Mouse (Mus musculus) neural tube, embryonic 13.5 days (tissue): Measurements from ENCODE around the gene Marveld3. TPM values are rescaled to one million over a fixed set of nuclear protein-coding genes. Genes with fewer than 3 reads are reported as not detected.

ENCODE experiments used
- ATAC-seq: fragments of 200-750 bp; cut with Nextera tagmentation; 2 replicates; pipeline ENCODE4 v1.8.0; 2017; ENCODE audit warnings: low read depth, mild to moderate bottlenecking, moderate TSS enrichment, moderate library complexity
- H3K27ac ChIP-seq: fragments of 300-500 bp; sonication (generic); replicated peaks from 2 replicates; pipeline ENCODE4 v1.5.1; 2015; ENCODE audit warnings: moderate library complexity, mild to moderate bottlenecking, inconsistent platforms
- H3K27me3 ChIP-seq: fragments of 300-500 bp; sonication (generic); 2 replicates; pipeline ENCODE4 v1.6.1; 2015; ENCODE audit warnings: mild to moderate bottlenecking, inconsistent platforms
- H3K36me3 ChIP-seq: fragments of 300-500 bp; sonication (generic); 2 replicates; pipeline ENCODE4 v1.6.1; 2015; ENCODE audit warnings: mild to moderate bottlenecking, inconsistent platforms
- H3K4me1 ChIP-seq: fragments of 300-500 bp; sonication (generic); replicated peaks from 2 replicates; pipeline ENCODE4 v1.6.1; 2015; ENCODE audit warnings: inconsistent platforms
- H3K4me2 ChIP-seq: fragments of 300-500 bp; sonication (generic); 2 replicates; pipeline ENCODE4 v1.6.1; 2015; ENCODE audit warnings: inconsistent platforms, mild to moderate bottlenecking, moderate library complexity
- H3K4me3 ChIP-seq: fragments of 300-500 bp; sonication (generic); 2 replicates; pipeline ENCODE4 v1.5.1; 2015; ENCODE audit warnings: mild to moderate bottlenecking, inconsistent platforms
- H3K9ac ChIP-seq: fragments of 300-500 bp; sonication (generic); 2 replicates; pipeline ENCODE4 v1.6.1; 2015; ENCODE audit warnings: moderate library complexity, mild to moderate bottlenecking, inconsistent platforms
- H3K9me3 ChIP-seq: fragments of 300-500 bp; sonication (generic); 2 replicates; pipeline ENCODE4 v1.6.1; 2016; ENCODE audit warnings: inconsistent platforms
- WGBS: fragments of 180-500 bp; shearing (Covaris S2); methylation state at CpG from one replicate; pipeline ENCODE4 v1.1.7; 2015; 5-methylcytosine and 5-hydroxymethylcytosine counted together
- polyA plus RNA-seq: library from polyadenylated mRNA; unstranded; fragments of >200 nt; fragmentation: Nextera tagmentation; extraction: Ambion mirVana; gene quantifications from 2 replicates; pipeline ENCODE4 v1.2.1, GENCODE M21; 2015

Gene Marveld3
- polyA plus RNA-seq, 1 experiment from 2014 or later, result 0.74 TPM

GRCm38 (mm10) chr8:109959112-109959511 lies 2.9 kb downstream of the Marveld3 start:
- Histone ChIP-seq H3K27ac (no peak overlapping the region), H3K9me3 (no peaks in the 10 kb centered on the region), H3K36me3 (no peaks in the 10 kb centered on the region), H3K4me1 (peaks cover 36% of the 10 kb centered on the region), H3K4me2 (no peak overlapping the region), H3K4me3 (no peak overlapping the region), H3K9ac (no peak overlapping the region), H3K27me3 (peaks cover 43% of the 10 kb centered on the region)
- ATAC-seq, result no peak
- WGBS, result 52% methylated on average over 4 of the region's 4 CpGs

- Histone ChIP-seq H3K36me3 (no peaks in the 10 kb centered on the region), H3K27me3 (peaks cover 38% of the 10 kb centered on the region), H3K4me2 (no peak overlapping the region), H3K9me3 (no peaks in the 10 kb centered on the region), H3K27ac (no peak overlapping the region), H3K4me3 (no peak overlapping the region), H3K9ac (no peak overlapping the region), H3K4me1 (peaks cover 34% of the 10 kb centered on the region)
- 36% methylated on average over 12 of the region's 12 CpGs for WGBS
- no peak for ATAC-seq
Measured at GRCm38 (mm10) chr8:109958036-109958655, 3.9 kb downstream of the Marveld3 start.

- 4% methylated on average over 16 of the region's 16 CpGs for WGBS
Measured at GRCm38 (mm10) chr8:109957167-109958028, 4.6 kb downstream of the Marveld3 start.

GRCm38 (mm10) chr8:109954486-109954948 lies 7.5 kb downstream of the Marveld3 start:
- 29% methylated on average over 13 of the region's 13 CpGs for WGBS
- Histone ChIP-seq H3K4me1 (peaks cover 30% of the 10 kb centered on the region), H3K4me3 (no peak overlapping the region), H3K9ac (peak overlapping the region; percentile 17; the same call in 1 of the 2 replicates), H3K36me3 (no peaks in the 10 kb centered on the region), H3K9me3 (no peaks in the 10 kb centered on the region), H3K4me2 (no peak overlapping the region), H3K27ac (peak overlapping the region; percentile 54; the same call in 1 of the 2 replicates), H3K27me3 (peaks cover 11% of the 10 kb centered on the region; the same call in 1 of the 2 replicates)
- peak; percentile 60 for ATAC-seq

More at GRCm38 (mm10) chr8:109957167-109958028, 4.6 kb downstream of the Marveld3 start:
- Histone ChIP-seq H3K36me3 (no peaks in the 10 kb centered on the region), H3K4me2 (peak overlapping the region; percentile 28), H3K9ac (peak overlapping the region; percentile 12; the same call in 1 of the 2 replicates), H3K4me3 (no peak overlapping the region), H3K27me3 (peaks cover 30% of the 10 kb centered on the region), H3K4me1 (peaks cover 33% of the 10 kb centered on the region), H3K27ac (no peak overlapping the region), H3K9me3 (no peaks in the 10 kb centered on the region)
- ATAC-seq, result 0 out of 2 replicates have a peak, but pooled peaks have one; percentile 15

GRCm38 (mm10) chr8:109952171-109952570 lies 9.8 kb downstream of the Marveld3 start:
- ATAC-seq, result no peak
- Histone ChIP-seq H3K9me3 (no peaks in the 10 kb centered on the region), H3K36me3 (no peaks in the 10 kb centered on the region), H3K27ac (no peak overlapping the region), H3K4me2 (no peak overlapping the region), H3K4me1 (peaks cover 32% of the 10 kb centered on the region), H3K27me3 (0 out of 2 replicates have a peak, but pooled peaks cover 11% of the 10 kb centered on the region), H3K9ac (no peak overlapping the region), H3K4me3 (no peak overlapping the region)
- WGBS, result 71% methylated on average over 7 of the region's 7 CpGs

- 2% methylated on average over 19 of the region's 19 CpGs for WGBS
- Histone ChIP-seq H3K4me2 (peak overlapping the region; percentile 58), H3K9me3 (no peaks in the 10 kb centered on the region), H3K27me3 (0 out of 2 replicates have a peak, but pooled peaks cover 11% of the 10 kb centered on the region), H3K36me3 (no peaks in the 10 kb centered on the region), H3K4me3 (peak overlapping the region; percentile 38), H3K9ac (peak overlapping the region; percentile 72), H3K27ac (peak overlapping the region; percentile 43), H3K4me1 (peaks cover 30% of the 10 kb centered on the region)
- ATAC-seq, result peak; percentile 51; the same call in 1 of the 2 replicates
Measured at GRCm38 (mm10) chr8:109948285-109948564, 13.8 kb downstream of the Marveld3 start.

GRCm38 (mm10) chr8:109947447-109948284 lies 14.3 kb downstream of the Marveld3 start:
- Histone ChIP-seq H3K36me3 (peaks cover 2% of the 10 kb centered on the region; the same call in 1 of the 2 replicates), H3K4me1 (peaks cover 30% of the 10 kb centered on the region), H3K4me3 (peak overlapping the region; percentile 38), H3K9ac (peak overlapping the region; percentile 72), H3K27me3 (0 out of 2 replicates have a peak, but pooled peaks cover 11% of the 10 kb centered on the region), H3K27ac (peak overlapping the region; percentile 43), H3K4me2 (peak overlapping the region; percentile 58), H3K9me3 (no peaks in the 10 kb centered on the region)
- WGBS, result 3% methylated on average over 26 of the region's 26 CpGs
- peak; percentile 67 for ATAC-seq

- Histone ChIP-seq H3K36me3 (peaks cover 8% of the 10 kb centered on the region), H3K9ac (no peak overlapping the region), H3K9me3 (no peaks in the 10 kb centered on the region), H3K27me3 (0 out of 2 replicates have a peak, but pooled peaks cover 11% of the 10 kb centered on the region), H3K4me3 (no peak overlapping the region), H3K4me2 (no peak overlapping the region), H3K27ac (no peak overlapping the region), H3K4me1 (peaks cover 34% of the 10 kb centered on the region)
- ATAC-seq, result no peak
- 91% methylated on average over 7 of the region's 7 CpGs for WGBS
Measured at GRCm38 (mm10) chr8:109946272-109946671, 15.7 kb downstream of the Marveld3 start.

GRCm38 (mm10) chr8:109945694-109946093 lies 16.3 kb downstream of the Marveld3 start:
- Histone ChIP-seq H3K9ac (no peak overlapping the region), H3K36me3 (peaks cover 14% of the 10 kb centered on the region), H3K27ac (no peak overlapping the region), H3K9me3 (no peaks in the 10 kb centered on the region), H3K4me1 (peaks cover 33% of the 10 kb centered on the region), H3K4me2 (no peak overlapping the region), H3K27me3 (0 out of 2 replicates have a peak, but pooled peaks cover 11% of the 10 kb centered on the region), H3K4me3 (no peak overlapping the region)
- ATAC-seq, result no peak
- WGBS, result 75% methylated on average over 7 of the region's 7 CpGs

GRCm38 (mm10) chr8:109945153-109945632 lies 16.8 kb downstream of the Marveld3 start:
- no peak overlapping the region for H3K9ac ChIP-seq
- H3K4me2 ChIP-seq, result no peak overlapping the region
- H3K36me3 ChIP-seq, result peaks cover 19% of the 10 kb centered on the region
- WGBS, result 29% methylated on average over 9 of the region's 9 CpGs
- no peak overlapping the region for H3K4me3 ChIP-seq
- H3K4me1 ChIP-seq, result peaks cover 33% of the 10 kb centered on the region
- H3K27me3 ChIP-seq, result 0 out of 2 replicates have a peak, but pooled peaks cover 8% of the 10 kb centered on the region
- no peak for ATAC-seq
- no peaks in the 10 kb centered on the region for H3K9me3 ChIP-seq
- H3K27ac ChIP-seq, result no peak overlapping the region

- Histone ChIP-seq H3K4me2 (no peak overlapping the region), H3K9me3 (no peaks in the 10 kb centered on the region), H3K27ac (no peak overlapping the region), H3K4me3 (no peak overlapping the region), H3K4me1 (peaks cover 21% of the 10 kb centered on the region), H3K36me3 (peaks cover 45% of the 10 kb centered on the region), H3K27me3 (no peaks in the 10 kb centered on the region), H3K9ac (no peak overlapping the region)
- WGBS, result 77% methylated on average over 2 of the region's 2 CpGs
- no peak for ATAC-seq
Measured at GRCm38 (mm10) chr8:109941606-109942360, 20.2 kb downstream of the Marveld3 start.
